Mouse (Mus musculus) olfactory bulb, adult 2 months (tissue): Measurements from ENCODE around the gene Osbpl7. TPM values are rescaled to one million over a fixed set of nuclear protein-coding genes. Genes with fewer than 3 reads are reported as not detected.
A peak's percentile ranks its signal among the peaks of the same experiment; 100 is the strongest.

Experiments used
- H3K27ac ChIP-seq: fragments of 200-500 bp; 2 replicates; pipeline ENCODE4 v1.5.1; 2012; ENCODE audit warnings: low read depth, low read length; ENCODE audit not compliant: insufficient read depth
- H3K4me1 ChIP-seq: fragments of 200-500 bp; 2 replicates; pipeline ENCODE4 v1.6.1; 2012; ENCODE audit warnings: low read length; ENCODE audit not compliant: control insufficient read depth, insufficient read depth
- H3K4me3 ChIP-seq: fragments of 200-500 bp; 2 replicates; pipeline ENCODE4 v1.5.1; 2012; ENCODE audit warnings: mild to moderate bottlenecking, low read depth, low read length, moderate library complexity; ENCODE audit not compliant: insufficient read depth
- CTCF ChIP-seq: fragments of 200-500 bp; IDR thresholded peaks from 2 replicates; pipeline ENCODE4 v1.5.1; 2012; ENCODE audit warnings: low read depth, mild to moderate bottlenecking, low read length, moderate library complexity; ENCODE audit not compliant: insufficient read depth
- POLR2A ChIP-seq: fragments of 200-500 bp; IDR thresholded peaks from 2 replicates; pipeline ENCODE4 v1.6.1; 2012; ENCODE audit warnings: mild to moderate bottlenecking, low read depth, low read length, moderate library complexity; ENCODE audit not compliant: insufficient read depth
- WGBS: fragments of 180-500 bp; shearing (Covaris S2); methylation state at CpG from one replicate; pipeline ENCODE4 v1.1.7; 2018; 5-methylcytosine and 5-hydroxymethylcytosine counted together
- polyA plus RNA-seq: library from polyadenylated mRNA; stranded (reverse); fragments of >200 nt; gene quantifications from 2 replicates; pipeline ENCODE4 v1.2.4, GENCODE M21; 2012; ENCODE audit warnings: low replicate concordance; ENCODE audit not compliant: missing spikeins, insufficient read depth, insufficient read length

The Osbpl7 gene
- polyA plus RNA-seq, 1 experiment: not detected

DNA sequence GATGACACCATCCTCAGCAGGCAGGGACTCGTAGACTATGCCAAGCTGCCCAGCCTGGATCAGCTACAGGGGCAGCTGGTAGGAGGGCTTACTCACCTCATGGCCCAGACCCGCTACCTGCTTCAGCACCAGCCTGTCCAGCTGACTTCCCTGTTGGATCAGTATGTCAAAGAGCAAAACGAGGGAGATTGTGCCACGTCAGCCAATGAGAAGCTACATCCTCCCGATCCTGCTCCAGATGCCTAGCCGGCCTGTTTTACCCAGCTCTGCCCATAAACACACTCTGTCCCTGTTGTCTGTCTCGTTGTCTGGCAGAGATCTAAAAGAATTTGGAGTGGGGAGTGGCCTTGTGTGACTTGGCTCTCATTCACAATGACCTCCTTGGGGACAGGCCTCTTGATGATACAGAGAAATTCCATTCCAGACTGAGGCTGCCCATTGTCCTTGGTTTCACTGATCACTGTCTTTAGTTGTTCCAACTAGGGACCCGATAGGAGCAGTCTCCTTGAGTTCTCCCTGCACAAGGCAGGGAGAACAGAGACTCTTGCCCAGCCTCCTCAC, 2.3 kb upstream of the Osbpl7 start:
- H3K4me1 ChIP-seq: peaks cover 26% of the 10 kb centered on the region
- 79% methylated on average over 8 of the region's 8 CpGs for WGBS
- TF ChIP-seq POLR2A (no peak), CTCF (no peak)
- no peak overlapping the region for H3K27ac ChIP-seq
- no peak overlapping the region for H3K4me3 ChIP-seq

DNA sequence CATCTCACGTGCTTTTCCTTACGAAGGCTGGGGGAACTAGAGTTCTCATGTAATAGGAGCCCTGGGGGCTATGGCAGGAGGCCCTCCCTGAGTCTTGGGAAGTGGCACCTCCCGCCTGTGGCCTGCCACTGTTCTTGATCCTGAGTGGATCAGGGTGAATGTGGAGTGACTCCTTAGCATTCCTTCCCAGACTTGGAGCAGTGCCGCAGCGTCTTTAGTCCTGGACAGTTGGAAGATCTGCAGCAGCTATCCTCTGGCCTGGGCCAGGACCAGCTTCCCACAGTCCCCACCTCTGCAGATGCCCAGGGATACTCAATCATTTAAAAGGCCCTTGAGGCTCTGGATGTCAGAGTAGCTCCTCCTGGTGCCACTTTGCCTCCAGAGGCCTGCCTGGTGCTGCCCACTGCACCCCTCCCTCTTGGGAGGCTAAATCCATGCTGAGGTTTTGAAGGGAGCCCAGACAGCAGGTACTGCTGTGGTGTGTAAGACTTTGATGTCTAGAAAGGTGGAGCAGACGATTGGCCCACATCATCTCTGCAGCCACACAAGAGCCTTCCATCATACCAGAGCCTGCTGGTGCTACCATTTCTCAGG, 839 bp upstream of the Osbpl7 start:
- WGBS: 83% methylated on average over 6 of the region's 6 CpGs

DNA sequence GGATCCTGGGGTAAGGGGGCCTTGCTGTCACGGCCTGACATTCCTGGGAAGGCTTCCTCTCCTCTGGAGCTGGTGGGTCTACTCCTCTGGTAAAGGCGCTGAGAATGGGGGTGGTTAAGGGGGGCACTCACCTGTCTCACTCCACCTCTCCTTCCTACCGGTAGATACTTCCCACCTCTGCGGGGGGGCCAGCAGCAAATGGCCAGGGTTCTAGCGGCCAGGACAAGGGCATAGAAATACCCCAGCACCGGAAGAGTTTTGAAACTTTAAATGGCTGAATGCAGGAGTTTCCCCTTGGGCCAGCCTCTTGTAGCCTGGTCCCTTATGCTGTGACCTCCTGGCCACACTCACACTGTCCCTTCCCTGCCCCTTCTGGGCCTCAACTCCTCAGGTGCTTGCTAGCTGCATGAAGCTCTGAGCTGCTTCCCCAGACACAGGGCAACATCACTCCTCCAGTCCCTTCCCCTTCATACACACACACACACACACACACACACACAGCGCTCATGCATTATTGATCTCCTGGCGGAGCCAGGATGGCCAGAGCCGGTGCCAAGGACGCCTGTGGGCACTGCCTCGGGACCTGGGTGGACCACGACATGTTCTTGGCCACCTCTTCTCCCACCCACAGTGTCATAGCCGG, 637 bp downstream of the Osbpl7 start:
- peak overlapping the region; percentile 64 for H3K4me3 ChIP-seq
- TF ChIP-seq CTCF (no peak), POLR2A (no peak)
- peaks cover 20% of the 10 kb centered on the region for H3K4me1 ChIP-seq
- no peak overlapping the region for H3K27ac ChIP-seq
- WGBS: 6% methylated on average over 13 of the region's 13 CpGs

More for the DNA sequence above, 839 bp upstream of the Osbpl7 start:
- Histone ChIP-seq H3K27ac (no peak overlapping the region), H3K4me3 (no peak overlapping the region), H3K4me1 (peaks cover 22% of the 10 kb centered on the region)
- TF ChIP-seq POLR2A (no peak), CTCF (no peak)

DNA sequence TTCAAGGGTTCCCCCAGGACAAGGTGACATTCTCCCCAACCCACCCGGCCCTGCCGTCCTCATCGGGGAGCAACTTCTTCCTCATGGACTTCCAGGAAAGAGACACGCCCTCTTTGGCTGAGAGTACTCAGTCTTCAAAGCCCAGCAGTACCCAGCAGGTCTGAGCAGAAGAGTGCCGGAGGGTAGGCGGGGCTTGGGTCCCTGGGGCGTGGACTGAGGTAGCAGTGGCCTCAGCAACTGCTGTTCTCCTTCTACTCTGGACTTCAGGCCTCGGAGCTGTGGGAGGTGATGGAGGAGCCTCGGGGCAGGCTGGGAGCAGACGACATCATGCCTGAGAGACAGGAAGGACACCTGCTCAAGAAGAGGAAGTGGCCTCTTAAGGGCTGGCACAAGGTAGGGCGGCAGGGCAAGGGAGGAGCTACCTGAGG, 1.8 kb downstream of the Osbpl7 start:
- TF ChIP-seq CTCF (no peak), POLR2A (no peak)
- Histone ChIP-seq H3K27ac (no peak overlapping the region), H3K4me3 (no peak overlapping the region), H3K4me1 (peaks cover 20% of the 10 kb centered on the region)
- 42% methylated on average over 11 of the region's 11 CpGs for WGBS

DNA sequence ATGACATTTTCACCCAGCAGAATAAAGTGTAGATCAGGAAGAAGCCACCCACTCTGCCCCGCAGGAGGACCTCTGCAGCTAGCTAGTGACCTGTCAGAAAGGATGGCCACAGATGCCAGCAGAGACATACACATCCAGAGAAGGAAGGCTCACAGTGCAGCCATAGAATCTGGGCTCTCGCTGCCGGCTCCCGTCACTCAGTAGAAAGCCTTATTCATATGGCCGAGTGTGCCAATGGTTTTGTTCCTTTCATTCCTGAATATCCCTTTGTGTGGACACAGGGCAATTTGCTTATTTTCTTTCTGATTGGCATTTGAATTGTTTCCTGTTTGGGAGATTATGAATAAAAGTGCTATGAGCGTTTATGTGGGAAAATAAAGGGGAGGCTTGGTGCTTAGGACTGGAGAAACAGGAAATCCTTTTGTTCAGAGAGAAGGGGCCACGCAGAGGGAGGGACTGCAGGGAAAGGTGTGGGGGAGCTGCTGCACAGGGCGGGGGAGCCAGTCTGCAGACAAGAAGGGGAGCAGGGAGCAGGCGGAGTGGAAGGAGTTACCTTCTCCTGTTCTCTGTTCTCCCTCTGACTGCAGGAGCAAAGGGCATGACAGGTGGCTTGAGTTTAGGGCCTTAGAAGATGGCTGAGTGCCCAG, 13.0 kb downstream of the Osbpl7 start:
- TF ChIP-seq POLR2A: no peak
- no peak for TF ChIP-seq CTCF
- no peak overlapping the region for H3K4me3 ChIP-seq
- WGBS: 55% methylated on average over 9 of the region's 9 CpGs
- H3K27ac ChIP-seq: no peak overlapping the region
- H3K4me1 ChIP-seq: no peaks in the 10 kb centered on the region

DNA sequence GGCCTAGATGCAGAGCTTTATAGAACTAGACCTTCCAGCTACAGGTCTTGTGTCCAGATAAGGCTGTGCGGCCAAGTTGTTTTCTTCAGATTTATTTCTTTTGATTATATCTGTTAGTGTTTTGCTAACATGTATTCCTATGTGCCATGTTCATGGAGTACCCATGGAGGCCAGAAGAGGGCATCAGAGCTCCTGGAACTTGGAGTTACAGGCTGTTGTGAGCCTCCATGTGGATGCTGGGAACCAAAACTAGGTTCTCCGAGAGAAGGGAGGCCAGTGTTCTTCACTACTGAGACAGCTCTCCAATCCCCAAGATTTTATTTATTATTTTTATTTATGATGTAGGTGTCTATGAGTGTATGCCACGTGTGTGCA, 13.5 kb downstream of the Osbpl7 start:
- no peaks in the 10 kb centered on the region for H3K4me1 ChIP-seq
- TF ChIP-seq POLR2A: no peak
- no peak for TF ChIP-seq CTCF
- WGBS: 87% methylated on average over 3 of the region's 3 CpGs
- no peak overlapping the region for H3K27ac ChIP-seq
- no peak overlapping the region for H3K4me3 ChIP-seq

DNA sequence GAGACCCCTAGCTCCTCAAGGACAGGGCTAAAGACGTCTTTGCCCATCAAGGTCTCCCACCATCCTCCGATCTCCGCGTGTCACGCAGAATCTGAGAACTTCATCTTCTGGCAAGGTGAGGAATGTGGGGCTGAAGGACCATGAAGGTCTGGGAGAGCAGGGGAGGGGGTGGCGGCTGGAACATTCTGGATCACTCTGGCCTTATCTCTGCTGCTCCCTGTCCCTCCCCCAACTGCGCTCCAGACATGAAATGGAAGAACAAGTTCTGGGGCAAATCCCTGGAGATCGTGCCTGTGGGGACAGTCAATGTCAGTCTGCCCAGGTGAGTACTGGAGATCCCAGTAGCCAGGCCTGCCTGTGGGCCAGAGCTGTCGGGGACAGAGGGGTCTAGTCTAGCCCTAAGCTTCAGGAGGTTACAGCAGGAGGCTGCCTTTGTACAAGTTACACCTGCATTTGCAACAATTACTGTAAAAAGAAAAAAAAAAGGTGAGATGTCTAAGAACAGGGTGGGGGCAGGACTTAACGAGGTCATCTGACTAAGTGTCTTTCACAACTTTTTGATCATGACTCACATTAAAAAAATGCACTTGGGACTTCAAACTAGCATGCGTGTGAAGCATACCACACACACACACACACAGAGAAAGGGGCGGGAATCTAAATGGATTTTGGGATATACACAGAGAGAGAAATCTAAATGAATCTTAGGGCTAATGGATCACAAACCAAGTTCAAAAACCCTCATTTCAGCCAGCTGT, 15.3 kb downstream of the Osbpl7 start:
- Histone ChIP-seq H3K27ac (no peak overlapping the region), H3K4me1 (no peaks in the 10 kb centered on the region), H3K4me3 (no peak overlapping the region)
- TF ChIP-seq CTCF (no peak), POLR2A (no peak)
- WGBS: 92% methylated on average over 12 of the region's 12 CpGs

DNA sequence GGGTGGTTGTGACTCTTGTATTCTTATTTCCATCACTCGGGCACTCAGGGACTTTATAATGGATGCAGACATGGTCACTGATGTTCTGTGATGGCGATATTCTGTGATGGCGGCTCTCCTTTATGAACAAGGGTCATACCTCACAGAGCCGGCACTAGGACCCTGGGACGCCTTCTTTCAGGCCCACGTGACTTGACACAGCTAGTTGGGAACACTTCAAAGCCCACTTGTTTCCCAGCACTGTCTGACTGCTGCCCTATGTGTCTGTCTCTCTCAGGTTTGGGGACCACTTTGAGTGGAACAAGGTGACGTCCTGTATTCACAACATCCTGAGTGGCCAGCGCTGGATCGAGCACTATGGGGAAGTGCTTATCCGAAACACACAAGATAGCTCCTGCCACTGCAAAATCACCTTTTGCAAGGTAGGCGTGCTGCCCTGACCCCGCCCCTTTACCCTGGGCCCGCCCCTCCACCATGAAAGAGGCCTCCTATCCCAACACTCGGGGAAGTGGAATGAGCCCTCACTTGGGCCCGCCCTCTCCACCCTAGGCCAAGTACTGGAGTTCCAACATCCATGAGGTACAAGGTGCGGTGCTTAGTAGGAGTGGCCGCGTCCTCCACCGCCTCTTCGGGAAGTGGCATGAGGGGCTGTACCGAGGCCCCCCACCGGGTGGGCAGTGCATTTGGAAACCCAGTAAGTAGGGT, 16.4 kb downstream of the Osbpl7 start:
- TF ChIP-seq POLR2A (no peak), CTCF (no peak)
- 74% methylated on average over 22 of the region's 22 CpGs for WGBS

More for the DNA sequence above, 16.4 kb downstream of the Osbpl7 start:
- Histone ChIP-seq H3K4me3 (no peak overlapping the region), H3K4me1 (no peaks in the 10 kb centered on the region), H3K27ac (no peak overlapping the region)
